Mouse (Mus musculus) myocyte (in vitro differentiated cells): ENCODE results near the gene Itk. TPM values are rescaled to one million over a fixed set of nuclear protein-coding genes. Genes with fewer than 3 reads are reported as not detected.

ENCODE experiments used
- H3K27me3 ChIP-seq: one replicate; pipeline ENCODE4 v1.6.1; 2011; ENCODE audit not compliant: control insufficient read depth, insufficient read depth, insufficient read length
- H3K36me3 ChIP-seq: one replicate; pipeline ENCODE4 v1.6.1; 2011; ENCODE audit not compliant: control insufficient read depth, insufficient read depth
- H3K4me2 ChIP-seq: one replicate; pipeline ENCODE4 v1.6.1; 2011; ENCODE audit warnings: low read depth, control low read depth
- H3K4me3 ChIP-seq: one replicate; pipeline ENCODE4 v1.5.1; 2011; ENCODE audit warnings: mild to moderate bottlenecking, control low read depth, moderate library complexity
- H3K79me2 ChIP-seq: one replicate; pipeline ENCODE4 v1.6.1; 2011; ENCODE audit not compliant: control insufficient read depth, insufficient read depth
- H3ac ChIP-seq: one replicate; pipeline ENCODE4 v1.6.1; 2011; ENCODE audit not compliant: control insufficient read depth, insufficient read length
- CEBPB ChIP-seq: IDR thresholded peaks from 2 replicates; pipeline ENCODE4 v1.6.1; 2011; ENCODE audit warnings: mild to moderate bottlenecking, moderate library complexity; ENCODE audit not compliant: poor library complexity, insufficient read depth, severe bottlenecking
- E2F4 ChIP-seq: IDR thresholded peaks from one replicate; pipeline ENCODE4 v1.6.1; 2011; ENCODE audit warnings: mild to moderate bottlenecking, control low read depth, moderate library complexity; ENCODE audit not compliant: insufficient read depth
- MAX ChIP-seq: IDR thresholded peaks from one replicate; pipeline ENCODE4 v1.6.1; 2011; ENCODE audit warnings: low read depth, mild to moderate bottlenecking, control low read depth
- MYOD1 ChIP-seq, 3 experiments: IDR thresholded peaks; one replicate each; pipeline ENCODE4 v1.6.1; 2011; ENCODE audit warnings: control low read depth in 2 of 3, low read depth in 2 of 3, mild to moderate bottlenecking in 2 of 3, moderate library complexity in 1 of 3; ENCODE audit not compliant: insufficient read length in 2 of 3, control insufficient read depth in 1 of 3
- MYOG ChIP-seq, 3 experiments: IDR thresholded peaks; one replicate each; pipeline ENCODE4 v1.6.1; 2011; ENCODE audit warnings: control low read depth in 2 of 3, low read depth in 2 of 3, mild to moderate bottlenecking in 2 of 3; ENCODE audit not compliant: insufficient read length in 2 of 3, control insufficient read depth in 1 of 3, insufficient read depth in 1 of 3
- POLR2A ChIP-seq: IDR thresholded peaks from one replicate; pipeline ENCODE4 v1.6.1; 2011; ENCODE audit warnings: low read depth, mild to moderate bottlenecking, control low read depth, moderate library complexity; ENCODE audit not compliant: insufficient read length
- POLR2AphosphoS2 ChIP-seq: IDR thresholded peaks from one replicate; pipeline ENCODE4 v1.6.1; 2011; ENCODE audit warnings: low read depth, control low read depth; ENCODE audit not compliant: insufficient read length
- REST ChIP-seq: IDR thresholded peaks from one replicate; pipeline ENCODE4 v1.6.1; 2011; ENCODE audit warnings: mild to moderate bottlenecking, control low read depth, moderate library complexity; ENCODE audit not compliant: insufficient read depth, insufficient read length
- SRF ChIP-seq: IDR thresholded peaks from one replicate; pipeline ENCODE4 v1.6.1; 2011; ENCODE audit warnings: low read depth; ENCODE audit not compliant: control insufficient read depth, insufficient read length
- TCF12 ChIP-seq: IDR thresholded peaks from one replicate; pipeline ENCODE4 v1.6.1; 2011; ENCODE audit warnings: mild to moderate bottlenecking, control low read depth; ENCODE audit not compliant: poor library complexity, insufficient read depth, severe bottlenecking
- TCF3 ChIP-seq: IDR thresholded peaks from one replicate; pipeline ENCODE4 v1.6.1; 2011; ENCODE audit warnings: low read depth, control low read depth; ENCODE audit not compliant: insufficient read length
- USF1 ChIP-seq: IDR thresholded peaks from one replicate; pipeline ENCODE4 v1.6.1; 2011; ENCODE audit warnings: low read depth, mild to moderate bottlenecking, control low read depth, moderate library complexity
- polyA plus RNA-seq: library from polyadenylated mRNA; unstranded; fragments of >200 nt; fragmentation: generic; extraction: Trizol; gene quantifications from one replicate; pipeline ENCODE4 v1.2.1, GENCODE M21; 2012; ENCODE audit warnings: missing spikeins

Gene Itk
- polyA plus RNA-seq, 1 experiment, result 0.01 TPM

- Histone ChIP-seq H3K36me3 (no peaks in the 10 kb centered on the region), H3K79me2 (no peaks in the 10 kb centered on the region), H3K4me3 (no peak overlapping the region), H3K4me2 (no peak overlapping the region), H3ac (no peak overlapping the region), H3K27me3 (no peaks in the 10 kb centered on the region)
- TF ChIP-seq MYOG (IDR thresholded peaks at IDR 0.05; ENCODE audit: control insufficient read depth in 1 of 3, insufficient read depth in 1 of 3, insufficient read length in 2 of 3, low read depth in 2 of 3) (no peak), MYOD1 (IDR thresholded peaks at IDR 0.05; ENCODE audit: control insufficient read depth in 1 of 3, insufficient read length in 2 of 3, low read depth in 2 of 3) (no peak), POLR2AphosphoS2 (no peak), SRF (no peak), TCF3 (no peak), REST (no peak), E2F4 (no peak), USF1 (no peak), TCF12 (no peak), POLR2A (no peak), CEBPB (no peak)
These were observed 94.9 kb downstream of the Itk start for GRCm38 (mm10) chr11:46294390-46294789.

GRCm38 (mm10) chr11:46293491-46293890, 95.8 kb downstream of the Itk start:
- H3K36me3 ChIP-seq, result no peaks in the 10 kb centered on the region
- H3K4me2 ChIP-seq, result no peak overlapping the region
- no peak overlapping the region for H3ac ChIP-seq
- H3K4me3 ChIP-seq, result no peak overlapping the region
- no peak for TF ChIP-seq TCF3
- no peak for TF ChIP-seq SRF
- TF ChIP-seq CEBPB, result no peak
- no peak for TF ChIP-seq MYOG (IDR thresholded peaks at IDR 0.05; ENCODE audit: control insufficient read depth in 1 of 3, insufficient read depth in 1 of 3, insufficient read length in 2 of 3, low read depth in 2 of 3)
- no peak for TF ChIP-seq POLR2A
- TF ChIP-seq POLR2AphosphoS2, result no peak
- no peak for TF ChIP-seq MYOD1 (IDR thresholded peaks at IDR 0.05; ENCODE audit: control insufficient read depth in 1 of 3, insufficient read length in 2 of 3, low read depth in 2 of 3)
- TF ChIP-seq TCF12, result no peak
- no peak for TF ChIP-seq USF1
- no peak for TF ChIP-seq MAX
- no peak for TF ChIP-seq REST
- no peak for TF ChIP-seq E2F4
- no peaks in the 10 kb centered on the region for H3K27me3 ChIP-seq
- no peaks in the 10 kb centered on the region for H3K79me2 ChIP-seq

- Histone ChIP-seq H3K36me3 (no peaks in the 10 kb centered on the region), H3K4me3 (no peak overlapping the region), H3K79me2 (no peaks in the 10 kb centered on the region), H3K27me3 (no peaks in the 10 kb centered on the region), H3K4me2 (no peak overlapping the region), H3ac (no peak overlapping the region)
- no peak for TF ChIP-seq POLR2AphosphoS2
- no peak for TF ChIP-seq SRF
- TF ChIP-seq CEBPB, result no peak
- TF ChIP-seq USF1, result no peak
These were observed 98.3 kb downstream of the Itk start for GRCm38 (mm10) chr11:46290988-46291405.

- no peak overlapping the region for H3ac ChIP-seq
- no peaks in the 10 kb centered on the region for H3K36me3 ChIP-seq
- no peaks in the 10 kb centered on the region for H3K27me3 ChIP-seq
- no peak overlapping the region for H3K4me3 ChIP-seq
- H3K79me2 ChIP-seq, result no peaks in the 10 kb centered on the region
- TF ChIP-seq E2F4, result no peak
- TF ChIP-seq MYOG (IDR thresholded peaks at IDR 0.05; ENCODE audit: control insufficient read depth in 1 of 3, insufficient read depth in 1 of 3, insufficient read length in 2 of 3, low read depth in 2 of 3), result no peak
- TF ChIP-seq SRF, result no peak
- no peak for TF ChIP-seq USF1
- no peak for TF ChIP-seq MYOD1 (IDR thresholded peaks at IDR 0.05; ENCODE audit: control insufficient read depth in 1 of 3, insufficient read length in 2 of 3, low read depth in 2 of 3)
- no peak for TF ChIP-seq REST
- TF ChIP-seq TCF3, result no peak
- TF ChIP-seq TCF12, result no peak
- H3K4me2 ChIP-seq, result no peak overlapping the region
These were observed 99.8 kb downstream of the Itk start for GRCm38 (mm10) chr11:46289561-46289960.

GRCm38 (mm10) chr11:46289022-46289421, 100.3 kb downstream of the Itk start:
- H3K79me2 ChIP-seq, result no peaks in the 10 kb centered on the region
- H3K27me3 ChIP-seq, result no peaks in the 10 kb centered on the region
- no peak for TF ChIP-seq MAX
- TF ChIP-seq REST, result no peak
- no peak for TF ChIP-seq E2F4
- TF ChIP-seq MYOG (IDR thresholded peaks at IDR 0.05; ENCODE audit: control insufficient read depth in 1 of 3, insufficient read depth in 1 of 3, insufficient read length in 2 of 3, low read depth in 2 of 3), result no peak
- no peak for TF ChIP-seq TCF12
- TF ChIP-seq POLR2AphosphoS2, result no peak
- TF ChIP-seq CEBPB, result no peak
- TF ChIP-seq MYOD1 (IDR thresholded peaks at IDR 0.05; ENCODE audit: control insufficient read depth in 1 of 3, insufficient read length in 2 of 3, low read depth in 2 of 3), result no peak
- TF ChIP-seq SRF, result no peak
- no peak for TF ChIP-seq TCF3
- TF ChIP-seq POLR2A, result no peak
- TF ChIP-seq USF1, result no peak
- H3K36me3 ChIP-seq, result no peaks in the 10 kb centered on the region
- no peak overlapping the region for H3K4me2 ChIP-seq
- no peak overlapping the region for H3K4me3 ChIP-seq
- no peak overlapping the region for H3ac ChIP-seq
